Mouse (Mus musculus) stomach, postnatal 0 days (tissue): ENCODE results near the gene Filip1.

Source experiments
- CTCF ChIP-seq: IDR thresholded peaks from 2 replicates; pipeline ENCODE4 v1.5.1; 2016; ENCODE audit warnings: antibody characterized with exemption, low read depth, mild to moderate bottlenecking, moderate library complexity
- EP300 ChIP-seq: optimal IDR thresholded peaks from 2 replicates; pipeline ENCODE3; 2016; ENCODE audit warnings: antibody characterized with exemption

GRCm38 (mm10) chr9:79966711-79967487 lies 45.8 kb downstream of the Filip1 start:
- TF ChIP-seq CTCF (no peak), EP300 (no peak)
